Mouse (Mus musculus) embryo, embryonic 11 days (tissue): ENCODE results near the gene Il9r.
"Not testable (repeated sequence)": the region's sequence is repeated elsewhere in the genome, so short reads cannot be mapped to it uniquely, and the experiment has no call there.

Source experiments
- DNase-seq: peaks from one replicate; pipeline ENCODE4 v3.0.0-alpha.2; 2015

Gene Il9r

DNA sequence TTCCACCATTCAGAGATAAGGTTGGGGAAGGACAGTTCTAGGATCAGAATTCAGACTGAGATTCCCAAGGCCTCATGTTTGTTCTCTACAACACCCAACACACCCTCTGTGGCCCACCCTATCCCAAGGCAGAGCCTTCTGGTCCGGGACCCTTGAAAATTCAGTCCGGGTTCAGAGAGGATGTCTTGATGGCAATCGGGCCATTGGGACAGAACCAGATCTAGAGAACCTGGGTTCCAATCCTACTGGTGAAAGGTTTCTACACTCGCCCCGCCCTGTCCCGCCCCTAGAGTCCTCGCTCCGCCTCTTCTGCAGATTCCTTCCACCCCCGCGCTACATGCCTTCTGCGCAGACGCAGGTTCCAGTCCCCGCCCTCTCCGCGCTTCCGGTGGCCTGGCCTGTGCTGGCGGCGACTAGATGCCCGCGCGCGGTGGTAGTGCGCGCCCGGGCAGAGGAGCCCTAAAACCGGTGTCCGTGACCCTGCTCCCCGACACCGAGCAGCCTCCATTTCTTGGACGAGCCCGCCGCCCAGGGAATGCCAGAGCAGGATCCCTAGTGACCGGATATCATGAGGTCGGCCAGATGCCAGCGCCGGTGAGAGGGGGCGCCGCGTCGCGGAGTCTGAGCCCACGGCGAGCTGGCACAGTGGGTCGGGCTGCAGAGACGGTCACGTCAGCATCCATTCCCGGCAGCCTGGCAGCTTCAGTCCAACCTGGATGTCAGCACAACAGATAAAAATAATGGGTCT, 26.2 kb upstream of the Il9r start, which contains the start of gene Mpg:
Gene Mpg (plus strand): TSS at position 382 of the 748 bp plus-strand sequence.
- peak; percentile 94 for DNase-seq

- peak; percentile 34 for DNase-seq
Observed at GRCm38 (mm10) chr11:32225222-32226104, 25.4 kb upstream of the Il9r start.

DNA sequence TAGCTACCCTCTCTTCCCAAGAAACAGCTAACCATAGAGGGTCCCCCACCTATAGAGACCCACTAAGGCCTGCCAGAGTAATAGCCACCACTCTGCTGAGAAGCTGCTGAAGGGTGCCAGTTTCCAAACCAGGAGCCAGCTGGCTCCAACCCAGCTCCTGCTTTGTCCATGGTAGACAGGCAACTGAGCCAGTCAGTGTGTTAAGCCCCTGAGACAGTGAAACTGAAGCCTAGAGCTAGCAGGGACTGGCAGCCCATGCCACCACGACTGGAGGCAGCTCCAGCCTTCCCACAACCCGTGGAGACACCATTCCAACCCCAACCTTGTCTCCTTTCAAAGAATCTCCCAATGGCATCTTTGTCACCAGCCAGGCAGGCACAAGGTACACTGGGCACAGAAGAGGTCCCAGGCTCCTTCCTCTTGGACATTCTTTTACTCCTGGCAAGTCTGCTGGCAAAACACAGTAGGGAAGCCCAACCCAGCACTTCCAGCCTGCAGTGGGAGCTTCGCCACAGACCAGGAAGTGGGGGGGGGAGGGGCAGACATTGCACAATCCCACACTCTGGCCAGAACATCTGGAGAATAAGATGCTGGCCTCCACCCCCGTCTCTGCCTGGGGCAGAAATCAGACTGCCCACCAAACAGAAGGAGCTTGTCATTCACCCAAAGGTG, 24.5 kb upstream of the Il9r start:
- peak; percentile 63 for DNase-seq

GRCm38 (mm10) chr11:32223297-32223967, 23.4 kb upstream of the Il9r start:
- no peak for DNase-seq

DNA sequence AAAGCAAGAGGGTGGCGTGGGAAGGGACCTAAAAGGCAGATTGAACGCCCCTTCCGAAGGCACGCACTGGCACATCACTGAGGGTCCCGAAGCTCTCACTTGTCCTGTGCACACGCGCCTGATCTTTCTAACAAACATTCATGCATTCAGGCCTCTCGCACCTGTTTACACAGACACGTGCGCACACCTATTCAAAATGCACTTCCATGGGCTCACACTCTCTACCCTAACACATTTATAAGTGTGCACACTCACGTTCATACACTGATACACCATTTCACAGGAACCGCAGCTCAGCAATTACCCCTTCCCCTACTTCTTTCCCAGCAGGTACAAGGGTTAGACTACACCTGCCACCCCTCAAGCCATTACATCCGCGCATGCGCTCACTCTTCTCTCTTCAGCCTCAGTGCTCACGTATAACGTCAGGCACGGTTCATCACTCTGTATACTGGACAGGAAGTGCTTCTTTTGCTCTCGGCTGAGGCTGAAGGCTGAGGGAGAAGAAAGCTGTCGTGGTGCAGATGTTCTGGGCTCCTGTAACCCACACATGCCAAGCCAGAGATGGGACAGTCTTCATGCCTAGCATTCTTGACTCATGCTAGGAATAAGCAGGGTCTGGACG, 22.6 kb upstream of the Il9r start:
- DNase-seq = peak; percentile 40

DNA sequence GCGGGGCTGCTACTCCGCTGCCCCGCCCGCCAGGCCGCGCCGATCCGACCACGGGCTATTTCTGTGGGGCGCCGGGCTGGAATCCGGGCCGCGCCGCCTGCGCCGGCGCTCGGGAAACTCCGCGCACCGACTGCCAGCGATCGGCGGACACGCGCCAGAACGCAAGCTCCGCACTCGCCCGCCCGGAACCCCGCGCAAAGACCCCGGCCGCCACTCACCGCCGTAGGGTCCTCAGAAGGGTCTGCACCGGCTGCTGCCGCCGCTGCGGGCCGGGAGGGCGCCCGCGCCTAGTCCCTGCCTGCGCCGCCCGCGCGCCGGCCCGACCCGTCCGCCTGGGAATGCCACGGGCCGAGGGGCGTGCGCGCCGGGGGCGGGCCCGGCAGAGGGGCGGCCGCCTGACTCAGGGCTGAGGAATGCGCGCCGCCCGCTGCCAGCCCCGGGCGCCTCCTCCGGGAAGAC, 21.9 kb upstream of the Il9r start, which contains the start of gene Rhbdf1:
Gene Rhbdf1 (minus strand): TSS at position 350 of the 459 bp plus-strand sequence.
- DNase-seq = peak; percentile 85

- peak; percentile 84 for DNase-seq
Observed at GRCm38 (mm10) chr11:32221225-32221950, 21.3 kb upstream of the Il9r start.

GRCm38 (mm10) chr11:32220607-32221224, 20.6 kb upstream of the Il9r start:
- DNase-seq = no peak

GRCm38 (mm10) chr11:32219287-32219686, 19.2 kb upstream of the Il9r start:
- DNase-seq = no peak

DNA sequence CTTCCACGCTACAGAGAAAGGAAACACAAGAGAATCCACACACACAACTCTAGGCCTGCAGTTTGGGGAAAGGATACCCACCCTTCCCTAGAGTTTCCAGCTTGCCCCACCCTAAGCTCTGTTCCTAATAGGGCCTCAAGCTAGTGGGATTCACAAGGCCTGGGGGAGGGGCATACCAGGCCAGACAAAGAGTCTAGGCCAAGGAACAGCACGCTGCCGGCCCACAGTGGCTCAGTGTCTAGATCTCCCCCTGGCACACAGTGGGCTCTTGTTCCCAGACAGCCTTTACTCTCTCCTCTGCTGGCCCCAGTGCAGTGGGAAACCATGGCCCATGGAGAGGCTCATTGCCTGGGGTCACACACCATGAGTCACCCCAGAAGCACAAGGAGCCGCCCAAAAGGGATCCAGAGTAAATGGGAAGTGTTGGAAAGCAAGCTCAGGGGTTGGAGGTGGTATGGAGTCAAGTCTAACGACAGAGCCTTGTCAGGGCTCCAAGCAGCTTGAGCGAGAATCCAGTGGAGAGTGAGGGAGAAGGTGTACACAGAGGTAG, 18.5 kb upstream of the Il9r start:
- peak; percentile 41 for DNase-seq

- peak; percentile 87 for DNase-seq
Observed at GRCm38 (mm10) chr11:32216851-32217250, 16.8 kb upstream of the Il9r start.

DNA sequence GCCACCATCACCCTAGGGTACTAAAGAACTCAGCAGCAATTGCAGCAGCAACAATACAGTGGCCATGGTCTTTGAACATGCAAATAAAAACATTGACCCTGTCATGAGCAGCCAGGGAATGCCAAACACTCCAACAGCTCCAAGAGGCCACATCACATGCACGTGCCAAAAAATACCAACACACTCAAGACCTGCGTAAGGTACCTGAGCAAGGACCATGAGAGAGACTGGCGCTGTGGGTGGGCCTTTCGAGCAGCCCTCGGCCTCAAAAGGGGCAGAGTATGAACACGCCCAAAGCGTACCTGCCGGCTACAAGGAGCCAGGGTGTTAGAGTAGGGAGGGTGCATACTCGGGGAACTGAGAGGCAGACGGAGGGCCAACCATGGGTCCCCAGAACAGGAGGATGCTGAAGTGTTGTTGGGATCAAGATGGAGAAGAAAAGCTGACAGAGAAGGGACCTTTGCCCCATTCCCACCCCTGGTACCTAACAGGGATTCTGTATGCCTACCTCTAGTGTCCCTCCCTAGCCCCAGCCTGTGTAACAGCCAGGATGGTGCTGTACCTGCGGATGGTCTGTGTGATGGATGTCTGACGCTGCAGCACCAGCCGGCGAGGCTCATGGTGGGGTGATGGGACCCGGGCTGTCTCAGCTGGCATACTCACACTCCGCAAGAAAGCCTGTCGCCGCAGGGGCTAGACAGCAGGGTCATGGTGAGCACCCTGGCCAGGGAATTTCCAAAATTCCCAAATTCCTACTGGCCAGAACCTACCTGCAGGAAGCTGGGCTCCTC, 15.5 kb upstream of the Il9r start:
- no peak for DNase-seq

DNA sequence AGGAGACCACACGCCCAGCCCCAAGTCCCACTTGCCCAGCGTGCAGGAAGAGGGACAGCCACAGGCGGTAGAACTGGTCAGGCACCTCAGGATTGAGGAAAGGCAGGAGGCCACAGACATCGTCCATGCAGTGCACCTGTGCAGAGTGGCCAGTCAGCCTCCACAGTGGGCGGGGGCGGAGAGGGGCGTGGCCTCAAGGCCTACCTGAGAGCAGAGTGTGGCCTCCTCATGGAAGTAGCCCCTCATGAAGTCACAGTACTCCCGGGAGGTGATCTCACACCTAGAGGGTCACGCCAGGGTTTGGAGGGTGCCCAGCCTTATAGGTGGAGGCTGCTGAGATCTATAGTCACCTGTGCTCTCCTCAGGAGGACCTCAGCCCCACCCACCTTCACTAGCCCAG, 10.5 kb upstream of the Il9r start:
- no peak for DNase-seq

DNA sequence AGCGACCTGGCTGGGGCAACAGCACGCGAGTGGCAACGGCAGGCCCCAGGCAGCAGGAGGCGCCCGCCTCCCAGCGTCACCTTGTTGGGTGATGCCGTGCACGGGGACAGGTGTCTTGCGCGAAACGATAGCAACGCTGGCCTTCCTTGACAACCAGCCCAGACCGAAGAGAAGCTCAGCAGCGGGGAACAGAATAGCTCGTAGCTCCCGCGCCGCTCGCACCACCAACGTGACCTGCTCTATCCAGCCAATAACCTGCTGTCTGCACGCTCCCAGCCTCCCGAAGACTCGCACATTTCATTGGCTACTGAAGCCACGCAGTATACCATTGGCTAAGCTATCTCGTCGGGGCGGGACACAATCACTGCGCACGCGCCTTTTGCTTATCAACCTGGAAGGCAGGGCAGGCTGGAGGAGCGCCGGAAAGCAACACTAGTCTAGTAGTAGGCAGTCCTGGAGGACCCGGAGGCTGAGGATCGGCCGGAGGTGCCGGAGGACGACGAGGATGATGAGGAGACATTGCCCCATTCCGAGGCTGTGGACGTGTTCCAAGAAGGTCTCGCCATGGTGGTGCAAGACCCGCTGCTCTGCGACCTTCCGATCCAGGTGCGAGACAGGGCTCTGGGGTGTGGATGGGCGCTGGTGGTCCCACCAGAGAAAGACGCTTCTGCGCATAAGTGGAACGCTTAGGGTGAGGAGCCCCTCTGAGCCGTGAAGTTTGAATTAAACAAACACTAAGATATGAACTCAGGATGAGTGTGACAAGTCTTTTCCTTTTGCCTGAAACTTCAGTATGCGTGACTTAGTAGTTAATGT, 5.2 kb upstream of the Il9r start, which contains the start of gene Snrnp25:
Gene Snrnp25 (plus strand): TSS at position 358 of the 816 bp plus-strand sequence.
- DNase-seq = peak; percentile 99

DNA sequence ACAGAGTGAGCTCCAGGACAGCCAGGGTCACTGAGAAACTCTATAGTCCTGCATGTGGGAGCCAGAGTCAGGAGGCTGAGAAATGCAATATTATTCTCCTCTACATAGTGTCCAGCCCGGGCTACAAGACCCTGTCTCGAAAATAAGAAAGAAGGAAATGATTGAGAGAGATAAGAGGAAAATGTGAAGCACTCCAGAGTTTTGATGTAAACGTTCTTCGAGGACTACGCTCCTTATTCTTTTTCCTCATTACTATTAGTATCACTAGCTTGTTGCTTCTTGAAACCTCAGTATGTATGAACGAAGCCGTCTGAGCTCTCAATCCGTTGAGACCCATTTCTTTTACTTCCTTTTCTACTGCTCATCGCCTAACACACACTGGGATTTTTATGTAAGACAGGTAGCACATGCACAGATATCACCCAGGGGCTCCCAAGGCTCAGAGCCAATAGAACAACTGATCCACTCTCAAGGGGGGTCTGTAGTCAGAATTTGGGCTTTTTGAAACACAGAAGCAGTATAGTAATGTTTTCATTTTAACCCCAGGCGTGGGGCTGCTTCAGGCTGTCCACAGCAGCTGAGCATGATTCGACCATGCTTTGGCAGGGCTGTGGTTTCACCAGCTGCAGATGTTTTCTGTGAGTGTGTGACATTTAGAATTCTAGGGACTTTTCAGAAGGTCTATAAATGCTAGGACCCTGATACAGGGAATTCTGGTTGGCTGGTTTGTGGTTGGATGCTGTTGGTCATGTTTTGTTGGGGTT, 2.0 kb upstream of the Il9r start:
- DNase-seq = no peak

GRCm38 (mm10) chr11:32200992-32201391, 913 bp upstream of the Il9r start:
- not testable (repeated sequence) for DNase-seq

DNA sequence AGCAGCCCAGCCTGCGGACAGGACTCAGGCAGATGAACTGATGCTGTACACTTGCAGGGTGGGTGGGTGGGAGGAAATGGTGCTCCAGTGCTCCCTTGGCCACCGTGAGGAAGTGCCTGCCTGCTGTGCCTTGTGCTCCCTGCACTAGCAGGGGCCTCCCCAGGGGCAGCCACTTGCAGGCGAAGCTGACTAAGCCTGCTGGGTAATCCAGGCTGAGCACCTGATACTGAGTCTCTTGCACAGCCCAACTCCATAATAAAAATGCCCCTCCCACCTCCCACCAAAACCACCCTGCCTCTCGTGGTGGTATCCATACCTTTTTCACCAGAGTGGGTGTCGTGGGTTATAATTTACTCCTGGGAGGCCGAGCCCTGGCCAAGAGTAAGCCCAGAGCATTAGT, 849 bp downstream of the Il9r start:
- DNase-seq = no peak
